Mouse (Mus musculus): ENCODE data around the gene Stk40. TPM values are rescaled to one million over a fixed set of nuclear protein-coding genes. Genes with fewer than 3 reads are reported as not detected.

Gene Stk40
- total RNA-seq, 2 experiments from 2014 or later: 43.5 to 48.3 TPM

Other genes with a start within 250 kb of the Stk40 start
- 1 to 10 TPM; 4.2 to 5.3 TPM for gene Csf3r, start 79.4 kb upstream of the Stk40 start, total RNA-seq (2021)
- gene Mrps15, start 57.0 kb upstream of the Stk40 start, total RNA-seq (2021): 10 to 100 TPM; 43.7 to 52.4 TPM
- gene Oscp1, start 45.4 kb upstream of the Stk40 start, total RNA-seq (2021): 10 to 100 TPM; 54.5 TPM
- gene Lsm10, start 7.3 kb upstream of the Stk40 start, total RNA-seq (2021): 10 to 100 TPM; 12.2 to 17.6 TPM
- 1 to 10 TPM; 2.4 to 2.9 TPM for gene Eva1b, start 43.8 kb downstream of the Stk40 start, total RNA-seq (2021)
- under 1 TPM; 0.59 to 0.77 TPM for gene Sh3d21, start 59.5 kb downstream of the Stk40 start, total RNA-seq (2021)
- 100 to 1,000 TPM; 132 to 156 TPM for gene Thrap3, start 98.8 kb downstream of the Stk40 start, total RNA-seq (2021)
- 100 to 1,000 TPM; 251 to 254 TPM for gene Map7d1, start 152.4 kb downstream of the Stk40 start, total RNA-seq (2021)
- gene Trappc3, start 158.4 kb downstream of the Stk40 start, total RNA-seq (2021): 10 to 100 TPM; 84.5 to 87.3 TPM
- 1 to 10 TPM; 1.7 to 2.8 TPM for gene Col8a2, start 182.8 kb downstream of the Stk40 start, total RNA-seq (2021)
- 10 to 100 TPM; 28.6 to 30.9 TPM for gene Adprhl2, start 217.7 kb downstream of the Stk40 start, total RNA-seq (2021)
- gene Tekt2, start 221.7 kb downstream of the Stk40 start, total RNA-seq (2021): 1 to 10 TPM; 1.0 to 1.1 TPM

Data from left cerebral cortex, adult 18-20 months (tissue).